Mouse (Mus musculus): ENCODE measurements at regions not wholly inside any gene's neighbourhood (a gene's known extent, or its start where the extent isn't known, plus 50 kb on each side); places are given as distances from the start of the nearest gene placed in this dataset.

DNA sequence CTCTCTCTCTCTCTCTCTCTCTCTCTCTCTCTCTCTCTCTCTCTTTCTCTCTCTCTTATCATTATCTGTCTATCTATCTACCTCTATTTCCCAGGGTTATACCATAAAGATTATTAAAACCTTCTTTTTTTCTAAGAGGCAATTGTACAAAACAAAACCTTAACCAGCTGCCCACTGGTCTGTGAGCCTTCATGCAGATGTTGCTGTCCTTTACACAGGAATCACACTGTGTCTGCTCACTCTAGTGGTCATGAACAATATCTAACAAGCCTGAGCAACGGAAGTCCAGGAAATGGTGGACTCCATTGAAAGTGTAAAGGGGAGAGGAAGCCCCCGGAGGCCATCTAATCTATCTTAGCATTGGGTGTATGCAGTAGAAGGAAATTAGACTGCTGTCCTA is 156.9 kb upstream of the Sox11 start:
- no peak for DNase-seq (ENCODE audit: low spot score)

DNA sequence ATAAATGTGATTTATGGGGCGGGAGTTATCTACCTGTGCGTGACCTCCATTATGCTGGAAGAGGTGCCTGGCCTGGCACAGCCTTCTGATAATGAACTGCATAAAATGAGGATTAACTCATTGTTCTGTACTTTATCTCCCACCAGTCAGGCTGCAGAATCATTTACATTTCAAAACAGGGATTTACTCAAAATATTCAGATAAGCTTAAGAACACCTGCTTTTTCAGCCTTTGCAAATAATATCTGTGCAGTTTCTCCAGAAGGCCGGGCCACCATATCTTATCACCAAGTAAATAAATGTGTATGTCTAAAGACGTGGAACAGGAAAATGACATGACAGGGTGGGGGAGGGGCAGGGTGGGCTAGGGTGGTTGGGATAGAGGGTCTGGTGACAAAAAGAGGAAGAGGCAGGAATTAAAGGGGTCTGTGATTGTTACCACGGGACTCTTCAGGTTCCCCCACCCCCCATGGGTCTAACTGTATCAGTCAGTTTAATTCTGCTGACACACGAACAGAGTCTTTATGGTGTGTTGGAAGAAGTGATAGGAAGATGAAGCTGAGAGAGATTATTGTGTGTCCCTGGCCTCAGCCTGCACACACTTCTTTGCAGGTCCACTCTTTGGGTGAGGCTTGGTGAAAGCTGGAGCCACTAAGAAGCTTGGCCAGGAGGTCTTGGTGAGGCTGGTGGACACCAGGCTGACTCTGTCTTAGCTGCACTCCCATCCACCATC is 154.6 kb upstream of the Sox11 start:
- no peak for DNase-seq (ENCODE audit: low spot score)

DNA sequence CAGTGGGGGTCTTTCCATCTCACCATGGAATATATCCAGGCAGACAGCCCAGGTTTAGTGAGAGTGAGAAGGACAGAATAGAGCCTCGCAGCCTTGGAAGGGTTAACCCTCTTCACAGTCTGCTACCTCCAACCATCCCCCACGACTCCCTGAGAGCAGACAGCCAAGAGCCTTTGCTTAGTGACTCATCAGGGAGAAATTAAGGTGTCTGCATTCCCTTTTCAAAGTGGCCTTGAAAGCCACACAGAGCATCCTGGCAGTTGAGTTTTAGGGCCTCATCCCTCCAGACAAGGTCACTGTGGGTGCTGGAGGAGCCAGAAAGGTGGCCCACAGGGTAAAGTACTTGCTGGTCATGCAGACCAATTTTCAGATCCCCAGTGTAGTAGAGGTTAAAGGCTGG is 149.9 kb upstream of the Sox11 start:
- DNase-seq (ENCODE audit: low spot score): no peak

DNA sequence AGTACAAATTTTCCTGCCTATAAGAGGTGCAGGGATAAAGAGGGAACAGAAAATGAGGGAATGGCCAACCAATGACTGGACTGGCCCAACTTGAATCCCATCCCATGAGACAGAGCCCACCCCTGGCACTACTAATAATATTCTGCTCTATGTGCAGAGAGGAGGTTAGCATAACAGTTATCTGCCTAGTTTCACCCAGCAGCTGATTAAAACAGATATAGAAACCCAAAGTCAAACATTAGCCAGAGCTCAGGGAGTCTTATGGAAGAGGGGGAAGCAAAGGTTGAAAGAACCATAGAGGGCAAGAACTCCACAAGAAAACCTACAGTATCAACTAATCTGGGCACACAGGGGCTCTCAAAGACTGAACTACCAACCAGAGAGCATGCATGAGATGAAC is 138.9 kb upstream of the Sox11 start:
- DNase-seq (ENCODE audit: low spot score): no peak

DNA sequence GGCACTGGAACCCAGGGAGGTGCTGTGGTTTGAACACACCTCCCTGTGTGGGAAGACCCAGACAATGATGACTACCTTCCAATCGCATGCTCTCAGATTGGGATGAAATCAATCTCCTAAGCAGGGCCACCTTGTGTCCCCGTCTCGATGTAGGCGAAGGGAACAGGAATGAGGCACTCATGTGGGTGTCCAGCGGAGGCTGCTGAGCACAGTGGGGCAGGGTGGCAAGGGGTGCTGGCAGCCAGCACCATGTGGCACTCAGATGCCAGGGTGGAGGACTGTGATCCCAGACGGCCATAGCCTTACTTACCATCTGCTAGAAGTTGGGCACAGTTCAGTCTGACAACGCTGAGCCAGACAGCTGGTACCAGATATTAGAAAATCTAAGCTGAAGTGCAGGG is 137.2 kb upstream of the Sox11 start:
- DNase-seq (ENCODE audit: low spot score): no peak

DNA sequence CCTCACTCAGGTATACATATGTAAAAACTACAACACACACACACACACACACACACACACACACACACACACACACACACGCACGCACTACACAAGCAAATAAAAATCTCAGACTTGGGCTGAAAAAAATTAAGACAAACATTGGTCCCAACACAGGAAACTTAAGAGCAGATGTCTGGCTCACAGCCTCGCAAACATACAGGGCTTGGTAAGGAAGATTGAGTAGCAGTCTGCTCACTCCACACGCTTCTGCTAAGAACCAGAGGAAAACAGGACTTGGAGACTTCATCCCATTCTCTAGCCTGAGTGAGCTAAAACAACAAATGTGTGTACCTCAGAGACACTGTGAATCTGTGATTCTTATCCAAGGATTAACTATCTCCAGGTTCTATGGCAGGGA is 132.3 kb upstream of the Sox11 start:
- no peak for DNase-seq (ENCODE audit: low spot score)

DNA sequence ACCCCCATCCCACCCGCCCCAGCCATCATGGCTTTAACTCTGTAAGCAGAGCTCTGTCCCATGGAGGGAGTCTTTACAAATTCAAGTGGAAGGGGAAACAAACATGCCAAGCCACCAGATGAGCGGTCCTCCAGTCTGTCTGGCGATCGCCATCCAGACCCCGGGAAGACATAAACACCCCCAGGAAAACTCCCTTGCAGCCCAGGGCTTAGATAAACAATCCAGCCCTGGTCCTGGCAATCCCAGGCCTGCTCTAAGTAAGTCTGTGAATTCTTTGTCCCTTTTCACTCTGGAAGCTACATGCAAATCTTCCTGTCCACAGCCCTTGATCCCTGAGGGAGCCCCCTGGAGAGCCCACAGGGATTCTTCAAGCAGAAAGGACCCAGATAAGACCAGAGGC is 129.2 kb upstream of the Sox11 start:
- DNase-seq (ENCODE audit: low spot score): no peak

DNA sequence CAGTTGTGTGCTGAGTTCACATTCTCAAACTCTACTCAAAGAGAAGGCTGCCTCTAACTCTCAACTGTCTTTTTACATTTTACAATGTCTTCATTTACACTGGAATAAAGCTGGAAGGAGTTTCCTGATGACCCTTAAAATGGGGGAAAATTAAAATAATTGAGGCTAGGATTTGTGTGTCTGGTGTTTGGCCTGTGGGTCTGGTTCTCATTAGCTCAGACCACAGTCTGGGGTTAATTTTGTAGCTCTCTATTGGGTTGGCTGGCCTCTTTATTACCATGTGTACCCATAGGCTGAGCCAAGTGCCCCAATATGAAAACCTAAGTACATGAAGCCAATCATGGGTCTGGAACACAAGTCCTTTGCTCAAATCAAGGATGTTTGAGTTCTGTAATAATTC is 128.0 kb upstream of the Sox11 start:
- DNase-seq (ENCODE audit: low spot score): no peak

DNA sequence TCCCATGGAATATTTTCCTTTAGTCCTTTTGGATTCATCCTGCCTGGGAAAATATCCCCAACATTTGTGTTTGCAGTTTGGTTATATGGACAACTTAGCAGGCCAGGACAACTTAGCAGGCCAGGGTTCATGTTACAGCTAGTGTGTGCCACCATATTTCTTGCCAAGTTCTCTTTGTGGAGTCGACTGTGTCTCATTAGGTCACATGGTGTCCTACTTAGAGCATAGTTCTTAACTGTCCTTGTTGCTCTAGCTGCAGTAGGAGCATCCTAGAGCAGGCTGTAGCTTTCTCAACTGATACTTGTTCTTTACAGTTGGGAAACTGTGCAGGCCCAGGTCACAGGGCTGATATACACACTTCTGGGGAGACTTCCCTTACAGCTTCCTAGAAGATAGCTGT is 126.4 kb upstream of the Sox11 start:
- no peak for DNase-seq (ENCODE audit: low spot score)

DNA sequence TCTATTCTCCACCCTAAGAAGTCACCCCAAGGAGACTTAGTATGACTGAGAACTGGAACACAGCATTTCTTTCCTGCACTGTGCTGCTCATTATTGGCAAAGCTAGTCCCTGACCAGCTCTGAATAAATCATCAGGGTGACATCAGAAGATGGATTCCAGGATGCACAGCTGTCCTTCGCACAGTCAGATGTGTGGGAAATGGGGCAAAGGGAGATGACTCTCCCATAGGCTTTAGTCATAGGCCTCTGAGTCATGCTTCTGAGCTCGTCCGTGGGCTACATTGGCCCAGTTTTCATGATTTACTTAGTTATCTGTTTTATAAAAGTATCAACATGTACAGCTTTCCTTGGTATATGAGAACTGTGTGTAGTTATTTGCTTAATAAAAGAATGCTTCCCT is 125.8 kb upstream of the Sox11 start:
- no peak for DNase-seq (ENCODE audit: low spot score)

DNA sequence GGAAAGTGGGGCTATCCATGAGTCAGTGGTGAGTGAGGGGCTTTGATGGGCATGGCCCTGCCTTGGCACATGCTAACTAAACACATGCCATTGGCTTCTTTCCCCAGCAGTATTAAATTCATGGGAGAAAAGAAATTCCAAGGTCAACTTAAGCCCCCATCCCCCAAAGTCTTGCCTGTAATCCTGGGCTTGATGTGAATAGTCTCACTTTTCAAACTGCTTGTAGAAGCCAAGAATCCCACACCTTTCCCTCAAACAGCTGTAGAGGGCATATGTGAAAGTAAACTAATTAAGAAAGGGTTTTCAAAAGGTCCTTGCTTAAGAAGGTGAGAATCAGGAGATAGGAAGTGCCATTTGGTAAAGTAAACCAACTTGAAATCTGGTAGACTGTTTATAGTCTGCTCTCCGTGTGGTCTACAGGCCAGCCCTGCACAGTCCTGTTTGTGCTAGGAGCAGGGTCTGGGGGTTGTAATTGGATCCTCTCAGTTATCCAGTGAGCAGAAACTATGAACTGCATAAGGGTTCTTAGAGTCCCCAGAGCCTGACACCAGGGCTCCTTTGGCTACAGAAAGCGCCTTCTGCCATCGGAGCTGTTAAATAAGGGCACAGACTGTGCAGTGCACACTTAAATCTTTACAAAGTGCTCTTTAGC is 123.3 kb upstream of the Sox11 start:
- DNase-seq (ENCODE audit: low spot score): no peak

DNA sequence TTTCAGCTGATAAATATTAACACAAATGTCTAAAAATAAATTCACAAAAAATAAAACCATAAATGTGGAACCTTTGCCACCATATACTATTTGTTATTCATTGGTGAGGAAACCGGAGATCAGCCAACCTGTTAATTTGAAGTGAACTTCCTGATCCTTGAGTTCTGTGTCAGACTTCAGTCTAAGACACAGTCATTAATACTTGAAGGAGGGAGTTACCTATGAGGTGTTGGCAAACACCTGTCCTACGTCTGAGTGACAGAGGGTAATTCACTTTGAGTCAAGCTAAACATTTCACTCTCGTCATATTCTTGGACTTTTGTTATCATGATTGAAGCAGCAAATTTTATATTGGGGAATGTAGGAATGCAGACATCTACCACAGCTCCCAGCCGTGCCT is 116.3 kb upstream of the Sox11 start:
- DNase-seq (ENCODE audit: low spot score): no peak

DNA sequence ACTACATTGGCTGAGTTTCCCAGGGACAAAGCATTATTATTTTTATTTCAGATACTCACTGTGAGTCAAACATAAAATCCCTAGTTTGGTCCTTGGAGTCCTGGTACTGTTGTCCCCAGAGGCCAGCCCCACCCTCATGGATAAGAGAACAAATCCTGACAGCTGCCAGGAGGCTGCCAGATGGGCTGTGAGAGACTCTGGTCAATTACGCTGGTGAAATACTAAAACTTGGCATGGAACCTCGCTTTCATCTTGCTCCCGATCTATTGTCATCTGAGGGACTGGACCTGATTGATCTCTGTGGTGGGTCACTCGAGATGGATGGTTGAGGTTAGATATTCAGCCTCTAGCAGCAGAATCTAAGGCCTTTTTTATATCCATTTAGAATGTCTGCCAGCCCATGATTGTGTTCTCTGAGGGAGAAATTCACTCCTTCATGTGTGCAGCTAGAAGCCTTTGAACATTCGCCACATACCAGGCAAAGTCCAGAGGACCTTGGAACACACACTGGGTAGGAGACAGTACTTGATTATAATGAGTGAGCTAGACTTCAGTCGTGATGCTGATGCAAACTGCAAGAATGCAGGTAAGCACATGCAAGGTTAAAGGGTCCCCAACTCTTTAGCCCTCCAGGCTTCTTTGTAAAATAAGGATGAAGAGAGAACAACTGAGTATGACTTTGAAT is 95.4 kb upstream of the Sox11 start:
- no peak for DNase-seq (ENCODE audit: low spot score)

DNA sequence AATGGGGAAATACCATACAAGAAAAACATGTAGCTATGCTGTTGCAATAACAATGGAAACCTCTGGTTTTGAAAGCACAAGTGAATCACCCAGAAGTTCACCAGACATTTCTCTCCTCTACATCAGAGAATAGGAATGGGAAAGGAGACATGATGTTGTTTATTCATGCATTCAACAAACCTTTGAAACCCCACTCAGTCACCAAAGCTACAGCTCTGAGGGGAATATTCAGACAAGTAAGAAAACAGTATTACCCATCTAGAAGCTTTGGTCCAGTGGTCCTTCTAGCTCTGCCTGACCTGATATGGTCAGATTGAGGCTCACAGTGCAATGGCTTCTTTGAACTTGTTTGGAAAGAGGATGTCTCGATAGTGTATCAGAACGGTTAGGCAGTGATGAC is 89.0 kb upstream of the Sox11 start:
- no peak for DNase-seq (ENCODE audit: low spot score)

DNA sequence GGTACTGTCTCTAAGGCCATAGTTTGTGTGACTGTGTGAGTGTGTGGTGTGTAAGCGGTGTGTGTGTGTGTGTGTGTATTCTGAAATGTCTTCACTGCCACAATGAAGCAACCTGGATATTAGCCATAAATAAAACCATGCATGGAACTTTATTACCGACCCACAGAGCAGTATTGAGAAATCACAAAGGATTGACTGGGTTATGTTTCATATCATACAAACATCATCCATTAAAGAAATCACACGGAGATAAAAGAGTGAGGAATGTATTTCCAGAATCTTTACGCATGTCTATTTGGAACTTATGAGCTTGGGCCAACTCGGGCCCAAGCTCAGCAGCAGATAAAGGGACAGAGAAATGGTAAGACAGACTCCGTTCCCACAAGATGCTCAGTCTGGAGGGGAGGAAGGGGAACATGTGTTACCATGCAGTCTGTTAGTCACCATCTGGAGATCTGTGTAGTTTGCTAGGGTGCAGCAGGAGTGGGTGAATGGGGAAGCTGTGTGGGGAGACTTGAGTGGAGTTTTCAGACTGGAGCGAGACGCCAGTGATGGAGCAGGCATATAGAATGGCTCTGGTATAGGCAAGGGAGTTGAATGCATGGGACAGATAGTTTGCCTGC is 75.1 kb upstream of the Sox11 start:
- no peak for DNase-seq (ENCODE audit: low spot score)

DNA sequence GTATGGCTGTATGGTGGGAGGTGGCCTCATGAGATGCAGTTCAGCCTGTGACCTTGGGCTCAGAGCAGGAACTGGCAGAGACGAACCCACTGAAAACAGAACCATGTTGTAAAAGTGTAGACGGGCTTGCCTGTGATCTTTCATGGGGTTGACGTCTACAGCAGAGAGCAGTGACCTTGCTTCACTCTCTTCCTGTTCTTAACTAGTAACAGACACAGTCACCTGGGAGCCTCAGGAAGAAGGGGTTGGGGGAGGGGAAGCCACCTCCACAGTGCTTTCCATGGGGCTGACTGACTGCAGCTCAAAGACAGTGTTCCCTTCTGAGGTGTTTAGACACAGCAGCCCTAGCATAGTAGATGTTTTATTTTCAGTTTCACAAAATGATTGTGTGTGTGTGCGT is 68.2 kb upstream of the Sox11 start:
- no peak for DNase-seq (ENCODE audit: low spot score)

DNA sequence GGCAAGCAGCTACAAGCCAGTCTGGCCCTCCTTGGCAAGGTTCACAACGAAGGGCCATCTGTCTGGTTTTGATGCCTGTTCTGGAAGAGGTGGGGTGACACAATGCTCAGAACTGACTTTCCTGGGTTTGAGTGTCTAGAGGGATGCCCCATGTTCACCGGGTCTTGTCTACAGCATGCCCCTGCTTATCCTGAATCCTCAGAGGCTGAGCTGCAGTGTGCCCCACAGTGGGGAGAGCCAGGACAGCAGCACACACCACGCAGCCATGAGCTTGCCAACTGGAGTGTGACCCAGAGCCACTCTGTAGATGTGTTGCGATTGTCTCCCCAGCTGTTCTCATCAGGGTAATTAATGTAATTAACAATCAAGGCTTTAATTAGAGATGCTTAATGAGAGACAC is 66.1 kb upstream of the Sox11 start:
- DNase-seq (ENCODE audit: low spot score): no peak

DNA sequence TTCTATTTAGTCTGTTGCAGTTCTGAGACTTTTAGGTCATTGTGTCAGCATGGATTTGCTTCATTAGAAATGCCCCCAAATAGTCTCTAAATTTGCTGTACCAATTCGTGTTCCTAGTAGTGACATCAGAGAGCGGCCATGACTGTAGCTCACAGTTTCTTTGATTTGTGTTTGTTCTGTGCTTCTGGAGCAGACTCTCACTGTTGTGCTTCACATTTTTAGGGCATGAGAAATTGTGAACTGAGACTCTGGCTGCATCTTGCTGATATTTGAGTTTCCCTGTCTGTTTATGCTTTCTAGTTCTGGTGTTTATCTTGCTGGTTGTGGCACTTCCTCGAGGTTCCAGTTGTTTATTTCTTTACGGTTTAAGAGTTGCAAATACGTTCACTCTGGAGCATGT is 57.0 kb upstream of the Sox11 start:
- DNase-seq (ENCODE audit: low spot score): no peak
